Mouse (Mus musculus): ENCODE measurements around the gene Pigr.

The Pigr gene

DNA sequence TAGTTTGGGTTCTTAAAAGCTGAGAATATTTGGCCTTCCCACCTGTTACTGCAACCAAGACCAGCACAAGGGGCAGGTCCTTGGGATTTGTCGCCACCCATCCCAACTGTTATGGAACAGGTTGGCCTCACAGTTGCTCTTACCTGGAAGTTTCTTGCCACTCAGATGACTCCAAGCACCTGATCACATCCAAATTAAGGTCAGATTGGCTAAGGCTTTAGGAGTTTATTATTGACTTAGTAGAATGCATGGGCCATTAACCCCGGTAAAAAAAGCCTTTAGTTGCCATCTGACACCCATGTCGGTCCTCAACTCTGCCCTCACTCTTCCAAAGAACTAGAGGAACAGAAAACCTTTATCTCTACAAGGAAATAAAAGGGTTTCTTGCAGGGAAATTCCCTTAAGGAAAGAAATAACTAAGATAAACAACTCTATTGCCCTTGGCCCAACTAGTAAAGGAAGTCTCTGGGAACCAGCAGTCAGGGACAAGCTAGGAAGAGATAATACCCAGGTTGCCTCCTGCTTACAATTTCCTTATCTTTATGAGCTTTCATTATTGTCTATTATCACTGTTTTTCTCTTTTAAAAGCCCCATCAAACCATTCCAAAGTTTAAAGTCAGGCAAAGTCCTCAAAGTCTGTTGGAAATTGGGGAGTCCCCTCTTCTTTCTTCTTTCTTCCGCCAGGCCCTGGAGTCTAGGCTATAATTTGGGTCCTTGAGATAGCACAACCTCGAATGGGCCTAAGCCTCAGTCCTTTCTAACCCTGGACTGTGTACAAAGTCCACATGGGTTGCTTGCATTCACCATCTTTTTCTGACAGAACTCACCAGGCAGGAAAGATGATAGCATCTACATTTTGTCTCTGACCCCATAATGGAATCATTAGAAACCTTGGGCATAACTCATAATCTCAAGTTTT lies 6.0 kb downstream of the Pigr start:
- no peak for DNase-seq

- no peak for DNase-seq
These were observed 8.9 kb downstream of the Pigr start for GRCm38 (mm10) chr1:130835161-130835936.

- DNase-seq, result peak in 1 of 2 experiments; percentile 64
These were observed 11.8 kb downstream of the Pigr start for GRCm38 (mm10) chr1:130838288-130838687.

DNA sequence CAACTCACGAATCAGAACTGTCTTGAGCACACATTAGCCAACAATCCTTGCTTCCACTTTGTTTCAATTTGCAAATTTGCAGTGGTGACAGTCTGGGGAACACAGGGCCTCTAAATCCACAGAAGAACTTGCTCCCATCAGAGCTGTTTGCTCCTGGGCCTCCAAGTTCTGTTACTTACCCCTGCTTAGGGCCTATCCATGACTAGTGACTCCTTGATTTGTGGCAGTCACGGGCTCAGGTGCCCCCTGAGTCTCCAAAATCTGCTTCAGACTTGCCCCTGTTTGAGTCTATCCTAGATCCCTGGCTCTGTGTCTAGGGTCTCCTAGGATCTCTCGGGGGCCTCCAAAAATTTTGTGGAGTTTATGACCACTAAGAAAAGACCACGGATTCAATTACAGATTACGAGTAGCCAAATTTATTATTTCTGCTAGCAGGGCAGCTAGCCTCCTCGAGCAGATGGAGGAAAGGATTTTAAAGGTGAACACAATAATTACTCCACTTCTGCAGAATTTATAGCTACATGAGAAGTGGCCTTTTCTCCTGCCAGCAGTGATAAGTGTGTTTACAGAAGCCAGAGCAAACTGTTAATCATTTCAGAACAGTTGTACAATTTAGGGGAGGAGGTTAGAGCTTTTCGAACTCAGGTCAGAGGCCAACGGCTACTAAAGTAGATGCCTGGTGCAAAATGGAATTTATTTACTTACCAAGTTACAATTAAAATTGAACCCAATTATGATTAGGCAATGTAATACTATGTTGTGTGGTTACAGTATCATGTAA lies 14.3 kb downstream of the Pigr start:
- no peak for DNase-seq

DNA sequence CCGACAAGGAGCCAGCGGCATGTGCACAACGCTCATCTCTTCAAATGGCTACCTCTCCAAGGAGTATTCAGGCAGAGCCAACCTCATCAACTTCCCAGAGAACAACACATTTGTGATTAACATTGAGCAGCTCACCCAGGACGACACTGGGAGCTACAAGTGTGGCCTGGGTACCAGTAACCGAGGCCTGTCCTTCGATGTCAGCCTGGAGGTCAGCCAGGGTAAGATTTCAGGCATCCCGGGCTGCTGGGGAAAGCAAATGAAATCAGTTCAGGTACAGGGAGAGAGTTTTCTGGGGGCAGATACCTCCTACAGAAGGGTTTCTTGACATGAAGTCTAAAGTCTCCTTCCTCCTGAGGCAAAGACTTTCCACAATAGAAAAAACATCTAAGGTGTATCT lies 15.1 kb downstream of the Pigr start:
- no peak for DNase-seq

GRCm38 (mm10) chr1:130844516-130844915 lies 18.0 kb downstream of the Pigr start:
- no peak for DNase-seq

DNA sequence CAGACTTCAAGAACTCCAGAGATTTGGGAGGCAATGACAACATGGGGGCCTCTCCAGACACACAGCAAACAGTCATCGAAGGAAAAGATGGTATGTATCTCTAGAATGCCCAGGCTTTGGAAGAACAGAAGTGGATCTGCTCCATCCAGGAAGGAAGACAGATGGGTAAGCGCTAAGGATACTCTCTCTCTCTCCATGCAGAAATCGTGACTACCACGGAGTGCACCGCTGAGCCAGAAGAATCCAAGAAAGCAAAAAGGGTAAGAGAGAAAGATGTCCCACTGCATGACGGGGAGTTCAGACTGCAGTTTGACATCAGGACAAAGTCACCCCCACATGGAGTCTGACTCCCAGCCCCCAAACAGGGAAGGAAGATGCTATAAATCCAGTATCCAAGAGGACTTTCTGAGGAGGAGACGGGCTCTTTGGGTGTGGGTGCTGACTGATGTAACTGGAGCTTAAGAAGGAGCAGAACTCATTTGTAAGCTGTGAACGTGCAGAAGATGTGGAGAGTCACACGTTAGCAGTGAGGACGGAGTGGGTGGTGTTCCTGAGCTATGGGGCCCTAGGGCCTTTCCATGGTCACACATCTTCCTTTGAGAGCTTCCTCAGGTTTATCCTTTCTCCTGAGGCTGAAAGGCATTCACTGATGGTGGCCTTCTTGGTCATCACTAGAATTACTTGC lies 23.2 kb downstream of the Pigr start:
- DNase-seq, result no peak

- peak in 1 of 2 experiments; percentile 62 for DNase-seq
These were observed 23.9 kb downstream of the Pigr start for GRCm38 (mm10) chr1:130850405-130850804.

DNA sequence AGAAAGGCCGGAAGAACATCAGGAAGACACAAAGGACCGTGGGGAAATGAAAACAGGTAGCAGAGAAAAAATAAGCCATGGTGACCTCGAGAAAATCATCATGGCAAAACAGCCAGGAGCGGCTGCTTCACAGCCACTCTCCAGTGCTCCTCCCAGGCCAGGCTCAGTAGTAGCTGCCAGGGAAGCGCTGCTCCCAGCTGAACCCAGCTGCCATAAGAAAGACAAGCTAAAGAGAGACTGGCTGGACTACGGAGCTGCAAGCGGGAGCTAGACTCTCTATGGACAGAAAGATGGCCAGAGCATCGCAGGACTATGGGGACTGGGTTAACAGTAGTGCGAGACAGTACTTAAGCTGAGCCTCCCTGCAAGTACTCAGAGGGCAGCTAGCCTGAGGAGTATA lies 28.3 kb downstream of the Pigr start:
- no peak for DNase-seq

DNA sequence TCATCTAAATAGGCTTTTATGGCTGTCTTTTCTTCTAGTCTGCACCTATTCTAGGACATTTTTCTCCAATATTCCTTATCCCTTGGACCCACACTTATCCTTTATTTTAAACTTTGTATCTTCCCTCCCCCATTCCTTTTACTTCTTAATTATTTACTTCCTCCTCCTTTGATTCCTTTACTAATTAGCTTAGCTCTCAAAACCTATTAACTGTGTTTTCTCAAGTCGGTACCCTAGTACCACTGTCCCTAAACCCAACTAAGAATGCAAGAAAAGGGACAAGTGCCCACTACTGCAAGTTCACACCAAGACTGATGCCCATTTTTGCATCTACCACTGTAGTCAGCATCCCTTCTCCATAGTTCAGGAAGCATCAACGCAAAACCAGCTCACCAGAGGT lies 29.2 kb downstream of the Pigr start:
- DNase-seq, result no peak

DNA sequence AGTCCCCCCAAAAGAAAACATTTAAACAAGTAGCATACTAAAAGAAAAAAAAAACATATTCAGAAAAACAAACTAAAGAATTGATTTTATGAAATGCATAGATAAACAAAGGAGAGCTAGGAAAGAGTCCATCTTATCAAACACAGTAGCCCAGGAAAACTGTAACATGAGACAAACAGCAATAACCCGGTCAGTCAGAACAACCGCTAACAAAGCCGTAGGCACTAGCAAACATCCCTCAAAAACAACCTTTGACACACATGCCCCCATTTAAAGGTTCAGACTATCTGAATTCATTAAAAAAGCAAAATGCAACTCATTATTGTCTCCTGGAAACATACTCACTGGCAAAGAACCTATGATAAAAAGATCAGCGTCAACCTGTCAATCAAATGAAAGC lies 31.0 kb downstream of the Pigr start:
- DNase-seq, result no peak

GRCm38 (mm10) chr1:130864238-130864637 lies 37.8 kb downstream of the Pigr start:
- peak; percentile 57 to 75 for DNase-seq

DNA sequence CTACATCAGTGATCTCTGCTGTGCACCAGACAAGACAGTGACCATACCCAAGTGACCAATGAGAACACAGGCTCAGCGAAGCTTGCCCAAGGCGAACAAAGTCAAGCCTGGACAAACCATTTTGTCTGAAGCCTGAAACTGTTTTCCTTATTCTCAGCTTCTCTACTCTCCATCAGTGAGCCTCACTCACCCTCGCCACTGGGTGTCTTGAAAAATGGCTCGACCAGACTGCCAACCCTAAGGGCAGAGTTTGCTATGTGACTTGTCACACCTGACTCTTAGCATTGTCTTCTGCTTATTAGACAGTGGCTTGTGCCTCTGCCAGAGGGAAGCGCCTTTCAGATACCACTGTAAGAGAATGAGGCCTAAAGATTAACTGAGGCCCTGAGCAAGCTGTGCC lies 38.3 kb downstream of the Pigr start:
- DNase-seq, result no peak

DNA sequence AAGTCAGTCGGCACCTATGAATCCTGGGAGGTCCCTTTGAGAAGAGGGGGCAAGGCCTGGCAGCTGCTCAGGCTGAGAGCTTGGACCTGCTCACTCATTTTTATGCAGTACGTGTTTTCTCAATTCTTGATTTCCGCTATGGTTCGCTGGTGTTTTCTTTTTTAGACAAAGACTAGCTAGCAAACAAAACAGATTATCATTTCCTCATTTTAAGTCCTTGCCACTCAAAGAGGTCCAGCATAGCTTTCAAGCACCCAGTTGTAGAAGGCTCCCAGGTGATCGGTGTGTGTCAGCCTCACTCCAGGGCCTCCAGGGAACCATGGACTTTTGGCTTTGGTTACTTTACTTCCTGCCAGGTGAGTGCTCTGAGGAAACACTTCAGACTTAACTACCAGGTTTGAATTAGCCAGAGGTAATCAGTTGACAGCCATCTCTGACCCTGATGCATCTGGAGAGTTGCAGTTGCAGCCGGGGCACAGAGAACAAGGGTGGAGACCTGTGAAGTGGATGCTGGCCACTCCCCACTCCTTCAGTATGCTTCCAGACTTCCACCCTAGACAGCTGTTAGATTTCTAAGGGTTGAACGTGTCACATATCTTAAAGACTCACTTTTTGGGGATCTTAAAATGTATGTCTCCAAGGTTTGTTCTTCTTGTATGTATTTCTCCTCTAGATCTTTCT lies 39.2 kb downstream of the Pigr start, which contains the start of gene Fcmr:
Fcmr (plus strand) TSS at position 129 of the 681 bp plus-strand sequence.
- peak; percentile 36 to 46 for DNase-seq

DNA sequence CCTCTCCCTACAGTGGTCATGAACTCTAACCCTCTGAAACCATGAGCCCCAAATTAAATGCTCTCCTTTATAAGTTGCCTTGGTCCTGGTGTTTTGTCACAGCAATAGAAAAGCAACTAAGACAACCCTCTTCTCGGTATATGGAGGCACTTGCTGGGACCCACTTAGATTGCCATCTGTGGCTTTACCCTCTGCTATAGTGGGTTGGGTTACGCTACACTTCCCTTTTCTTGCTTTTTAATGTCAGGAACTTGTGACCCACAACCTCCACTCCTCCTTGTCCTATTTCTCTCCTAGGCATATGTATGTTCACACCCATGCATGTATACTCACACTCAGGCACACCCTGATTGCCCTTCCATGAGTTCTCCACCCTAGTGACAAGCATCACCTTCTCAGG lies 46.4 kb downstream of the Pigr start:
- DNase-seq, result no peak

DNA sequence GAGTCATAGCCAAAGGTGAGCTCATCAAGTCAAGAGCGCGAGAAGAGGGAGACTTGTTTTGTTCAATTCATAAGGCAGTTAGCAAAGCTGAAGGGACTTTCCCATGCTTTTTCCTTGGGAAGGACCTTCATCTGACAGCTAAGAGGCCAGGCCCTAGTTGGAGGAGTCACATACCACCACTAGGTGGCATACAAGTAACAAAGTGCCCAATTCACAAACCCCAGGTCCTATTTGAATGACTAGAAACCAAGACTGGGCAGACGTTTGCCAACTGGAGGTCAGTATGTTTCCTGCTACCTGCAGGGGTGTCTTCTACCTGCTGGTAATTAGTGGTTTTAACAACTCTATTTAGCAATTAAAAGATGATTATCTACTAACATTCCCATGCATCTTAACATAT lies 48.7 kb downstream of the Pigr start:
- no peak for DNase-seq

DNA sequence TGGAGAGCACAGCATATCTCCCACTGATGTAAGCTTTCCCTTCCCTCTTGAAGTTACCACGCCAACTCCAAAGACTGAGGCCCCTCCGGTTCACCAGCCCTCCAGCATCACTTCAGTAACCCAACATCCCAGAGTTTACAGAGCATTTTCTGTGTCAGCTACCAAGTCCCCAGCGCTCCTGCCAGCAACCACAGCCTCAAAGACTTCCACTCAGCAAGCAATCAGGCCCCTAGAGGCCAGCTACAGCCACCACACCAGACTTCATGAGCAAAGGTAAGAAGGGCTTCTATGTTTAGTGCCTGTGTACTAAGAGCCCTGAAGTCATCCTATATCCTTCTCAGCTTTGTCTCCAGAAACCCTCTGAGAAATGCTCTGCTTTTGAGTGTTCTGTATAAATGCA lies 49.4 kb downstream of the Pigr start:
- no peak for DNase-seq

GRCm38 (mm10) chr1:130876931-130877509 lies 50.5 kb downstream of the Pigr start:
- DNase-seq, result no peak

DNA sequence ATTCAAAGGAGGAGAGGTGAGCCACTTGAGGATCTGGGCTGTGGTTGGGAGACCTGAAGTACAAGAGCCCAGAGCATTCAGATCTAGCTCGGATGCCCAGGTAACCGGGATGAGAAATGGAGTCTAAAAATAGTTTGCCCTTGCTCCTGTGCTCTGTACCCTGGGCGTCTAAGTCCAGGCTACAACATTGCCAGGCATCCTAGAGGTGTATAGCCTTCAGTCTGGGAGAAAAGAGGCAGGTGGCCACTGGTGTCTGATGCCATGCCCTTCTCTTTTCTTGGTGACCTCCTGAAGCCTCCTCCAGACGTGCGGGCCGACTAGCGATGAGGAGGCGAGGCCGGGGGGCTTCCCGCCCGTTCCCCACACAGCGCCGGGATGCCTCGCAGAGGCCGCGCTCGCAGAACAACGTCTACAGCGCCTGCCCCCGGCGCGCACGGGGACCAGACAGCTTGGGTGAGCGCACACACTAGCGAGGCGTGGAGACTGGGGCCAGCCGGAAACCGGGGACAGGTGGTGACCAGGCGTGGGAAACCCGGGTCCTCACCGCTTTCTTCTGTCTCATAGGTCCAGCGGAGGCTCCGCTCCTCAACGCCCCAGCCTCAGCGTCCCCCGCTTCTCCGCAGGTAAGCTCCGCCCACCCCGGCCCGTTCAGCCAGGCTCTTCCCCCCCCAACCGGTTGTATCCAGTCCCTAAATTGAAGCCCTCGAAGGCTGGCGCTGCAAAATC lies 51.6 kb downstream of the Pigr start:
- peak; percentile 24 to 42 for DNase-seq

GRCm38 (mm10) chr1:130879927-130880326 lies 53.4 kb downstream of the Pigr start:
- no peak for DNase-seq

GRCm38 (mm10) chr1:130883146-130883545 lies 56.7 kb downstream of the Pigr start:
- DNase-seq, result no peak

Measured in spleen, adult 18-20 months (tissue).